In genomic region chr5:74250308-74250707, GRCm38 (mm10) we compare ENCODE assay signal across 18 mouse cellular contexts. TPM values are rescaled to one million over a fixed set of nuclear protein-coding genes. Genes with fewer than 3 reads are reported as not detected.
A peak's percentile ranks its signal among the peaks of the same experiment; 100 is the strongest.
DNase-seq lines count a peak whose midpoint lies in the region; ATAC-seq and TF ChIP-seq lines count a peak whose summit lies in the region.
"Had no signal": no experiment of that assay in that cellular context is flagged by ENCODE, and none has a peak within 500 bp of the region (broad histone marks: within the 10 kb centered on the region; RNA-seq: fewer than 3 reads in every experiment).

No protein-coding gene starts in this region.

- no peaks in the 10 kb centered on the region for H3K27me3 ChIP-seq in heart, embryonic 10.5 days (ENCODE audit: insufficient read depth, poor library complexity, severe bottlenecking)
- H3K27me3 ChIP-seq in embryonic facial prominence, embryonic 15.5 days: no peaks in the 10 kb centered on the region
- H3K27me3 ChIP-seq in stomach, embryonic 16.5 days (ENCODE audit: control insufficient read depth, insufficient read depth, low read length): no peaks in the 10 kb centered on the region
- H3K27me3 ChIP-seq: forebrain, embryonic 13.5 days; hindbrain, embryonic 12.5 days; liver, embryonic 15.5 days; Patski had no signal

- DNase-seq in heart, embryonic 10.5 days (ENCODE audit: low spot score): no peak
- no peak for DNase-seq in heart, postnatal 25 days (ENCODE audit: low spot score)
- DNase-seq in layer of hippocampus, adult 2 months (ENCODE audit: low spot score in 2 of 2): no peak
- DNase-seq in layer of hippocampus, adult 11-12 months (ENCODE audit: low spot score): no peak
- DNase-seq in left cerebral cortex, adult 18-20 months (ENCODE audit: low spot score in 2 of 2): no peak
- DNase-seq in frontal cortex, postnatal 14 days (ENCODE audit: low spot score in 2 of 2): no peak
- DNase-seq: adrenal gland, postnatal 14 days; cerebellum, adult 11-12 months; heart, adult 2 months; lung, postnatal 10 days had no signal

- no peak overlapping the region for H3K4me2 ChIP-seq in embryonic facial prominence, embryonic 15.5 days (replicated peaks)
- no peak overlapping the region for H3K4me2 ChIP-seq in stomach, embryonic 16.5 days (ENCODE audit: low read depth, low read length)
- H3K4me2 ChIP-seq: forebrain, embryonic 13.5 days; hindbrain, embryonic 12.5 days; liver, embryonic 15.5 days had no signal

- WGBS in heart, embryonic 10.5 days: 57% methylated on average over 7 of the region's 7 CpGs
- 34% methylated on average over 7 of the region's 7 CpGs for WGBS in embryonic facial prominence, embryonic 15.5 days
- 69% methylated on average over 7 of the region's 7 CpGs for WGBS in stomach, embryonic 16.5 days

- H3K36me3 ChIP-seq in heart, embryonic 10.5 days: no peaks in the 10 kb centered on the region
- no peaks in the 10 kb centered on the region for H3K36me3 ChIP-seq in embryonic facial prominence, embryonic 15.5 days
- no peaks in the 10 kb centered on the region for H3K36me3 ChIP-seq in stomach, embryonic 16.5 days (ENCODE audit: control insufficient read depth, insufficient read depth, low read length)
- H3K36me3 ChIP-seq: hindbrain, embryonic 12.5 days; liver, embryonic 15.5 days had no signal

- intact Hi-C loops in heart, postnatal 25 days (cut with DNase I): no loop called here

- no peaks in the 10 kb centered on the region for H3K9me3 ChIP-seq in heart, embryonic 10.5 days
- H3K9me3 ChIP-seq in embryonic facial prominence, embryonic 15.5 days (replicated peaks): no peaks in the 10 kb centered on the region
- no peaks in the 10 kb centered on the region for H3K9me3 ChIP-seq in stomach, embryonic 16.5 days (replicated peaks; ENCODE audit: control insufficient read depth, low read length)
- H3K9me3 ChIP-seq: forebrain, embryonic 13.5 days; hindbrain, embryonic 12.5 days; liver, embryonic 15.5 days; megakaryocyte, embryonic 14.5 days had no signal

- peaks cover 74% of the 10 kb centered on the region for H3K4me1 ChIP-seq in heart, embryonic 10.5 days
- peaks cover 49% of the 10 kb centered on the region for H3K4me1 ChIP-seq in embryonic facial prominence, embryonic 15.5 days
- H3K4me1 ChIP-seq in stomach, embryonic 16.5 days (ENCODE audit: control insufficient read depth, insufficient read depth, low read length): peaks cover 30% of the 10 kb centered on the region

- peak overlapping the region; percentile 69 for H3K27ac ChIP-seq in heart, embryonic 10.5 days
- H3K27ac ChIP-seq in layer of hippocampus, adult 2 months: peak overlapping the region; percentile 69; the same call in 1 of the 2 replicates
- H3K27ac ChIP-seq in embryonic facial prominence, embryonic 15.5 days (replicated peaks): peak overlapping the region; percentile 58
- peak overlapping the region; percentile 21; the same call in 1 of the 2 replicates for H3K27ac ChIP-seq in stomach, embryonic 16.5 days (ENCODE audit: low read length)
- H3K27ac ChIP-seq: forebrain, embryonic 13.5 days; heart, adult 2 months; liver, embryonic 15.5 days had no signal

- no peak for ATAC-seq in embryonic facial prominence, embryonic 15.5 days (ENCODE audit: insufficient number of reproducible peaks, low FRiP score, low TSS enrichment, low read depth)
- no peak for ATAC-seq in stomach, embryonic 16.5 days (ENCODE audit: insufficient read depth, low FRiP score)
- ATAC-seq: activated CD4-positive, CD25-positive, alpha-beta regulatory T cell, adult 4 months; forebrain, embryonic 13.5 days; Patski had no signal

- H3K9ac ChIP-seq in embryonic facial prominence, embryonic 15.5 days: no peak overlapping the region
- H3K9ac ChIP-seq in stomach, embryonic 16.5 days (ENCODE audit: low read length): no peak overlapping the region
- H3K9ac ChIP-seq: forebrain, embryonic 13.5 days; hindbrain, embryonic 12.5 days; liver, embryonic 15.5 days had no signal

- no peak for TF ChIP-seq CTCF in layer of hippocampus, adult 2 months (conservative IDR thresholded peaks at IDR 0.05)

- H3K4me3 ChIP-seq in heart, embryonic 10.5 days: no peak overlapping the region
- no peak overlapping the region for H3K4me3 ChIP-seq in layer of hippocampus, adult 2 months
- no peak overlapping the region for H3K4me3 ChIP-seq in embryonic facial prominence, embryonic 15.5 days (replicated peaks)
- H3K4me3 ChIP-seq in stomach, embryonic 16.5 days (replicated peaks; ENCODE audit: low read length): no peak overlapping the region
- H3K4me3 ChIP-seq: forebrain, embryonic 13.5 days; heart, adult 2 months; hindbrain, embryonic 12.5 days; liver, embryonic 15.5 days; megakaryocyte, embryonic 14.5 days had no signal

RNA-seq across cellular contexts. Expression of gene Rasl11b, which starts 55.2 kb away (rescaled TPM):
- 58.3 and 65.9 TPM in 2 replicates for polyA plus RNA-seq in heart, embryonic 10.5 days (2016; fragmentation: Nextera tagmentation; extraction: Ambion mirVana)
- total RNA-seq in heart, postnatal 25 days (2021): 10 to 100 TPM; 35.8 to 50.2 TPM
- total RNA-seq in layer of hippocampus, adult 2 months (2021): 10 to 100 TPM; 65.6 to 75.4 TPM
- polyA plus RNA-seq in embryonic facial prominence, embryonic 15.5 days (2015; fragmentation: Nextera tagmentation; extraction: Ambion mirVana): 123 and 138 TPM in 2 replicates
- 52.8 and 56.1 TPM in 2 replicates for polyA plus RNA-seq in stomach, embryonic 16.5 days (2015; fragmentation: Nextera tagmentation; extraction: Ambion mirVana)
- 10 to 100 TPM; 73.7 to 85.4 TPM for total RNA-seq in left cerebral cortex, adult 18-20 months (2021)
